ENCODE assay signal across 20 mouse cellular contexts in the genomic region with DNA sequence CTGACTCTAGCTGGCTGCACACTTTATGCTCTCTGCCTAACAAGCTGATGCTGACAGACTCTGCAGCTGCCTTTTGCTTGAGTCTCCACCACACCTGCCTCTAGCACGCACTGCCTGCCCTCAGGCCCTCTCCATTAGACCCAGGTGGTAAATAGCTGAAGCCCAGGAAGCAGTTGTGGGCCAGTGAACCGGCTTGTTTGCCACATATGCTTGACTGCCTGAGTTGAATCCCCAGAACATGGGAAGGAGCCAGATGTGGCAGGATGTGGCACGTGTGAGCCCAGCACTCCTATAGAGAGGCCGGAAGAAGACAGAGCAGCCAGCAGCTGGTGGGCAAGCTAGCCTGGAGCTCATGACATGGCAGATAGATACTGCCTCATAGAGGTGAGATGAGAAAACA. TPM values are rescaled to one million over a fixed set of nuclear protein-coding genes. Genes with fewer than 3 reads are reported as not detected.
DNase-seq lines count a peak whose midpoint lies in the region; ATAC-seq lines count a peak whose summit lies in the region.
"Had no signal": no experiment of that assay in that cellular context is flagged by ENCODE, and none has a peak within 500 bp of the region (broad histone marks: within the 10 kb centered on the region; RNA-seq: fewer than 3 reads in every experiment).

No protein-coding gene starts in this region.

- no peak overlapping the region for H3K4me3 ChIP-seq in heart, embryonic 16.5 days (ENCODE audit: low read length)
- no peak overlapping the region for H3K4me3 ChIP-seq in heart, embryonic 12.5 days
- no peak overlapping the region for H3K4me3 ChIP-seq in intestine, embryonic 16.5 days (ENCODE audit: low read length)
- H3K4me3 ChIP-seq: embryonic facial prominence, embryonic 10.5 days; layer of hippocampus, adult 2 months; liver, embryonic 15.5 days had no signal

- 0 out of 2 replicates have a peak, but pooled peaks cover 2% of the 10 kb centered on the region for H3K4me1 ChIP-seq in heart, embryonic 16.5 days (ENCODE audit: control insufficient read depth, insufficient read depth, low read length)
- no peaks in the 10 kb centered on the region; the same call in 1 of the 2 replicates for H3K4me1 ChIP-seq in heart, embryonic 12.5 days (replicated peaks)
- no peaks in the 10 kb centered on the region for H3K4me1 ChIP-seq in intestine, embryonic 16.5 days (ENCODE audit: control insufficient read depth, insufficient read depth, low read length)
- H3K4me1 ChIP-seq: embryonic facial prominence, embryonic 10.5 days had no signal

- whole genome bisulfite sequencing in heart, embryonic 16.5 days, result 82% methylated on average over 4 of the region's 4 CpGs
- 82% methylated on average over 4 of the region's 4 CpGs for WGBS in heart, embryonic 12.5 days
- WGBS in intestine, embryonic 16.5 days, result 83% methylated on average over 4 of the region's 4 CpGs

- ATAC-seq in heart, embryonic 16.5 days (replicated peaks; ENCODE audit: extremely low read depth, insufficient read depth, low FRiP score), result peak; percentile 53
- no peak for ATAC-seq in heart, embryonic 12.5 days (ENCODE audit: insufficient number of reproducible peaks, low FRiP score)
- ATAC-seq in intestine, embryonic 16.5 days, result no peak
- ATAC-seq: forebrain, embryonic 16.5 days; intestine, postnatal 0 days had no signal

- DNase-seq in kidney, postnatal 4 days, result peak; percentile 19 to 34
- no peak for DNase-seq in kidney, adult 18-20 months
- DNase-seq in A20 (ENCODE audit: low read depth, low spot score), result peak; percentile 36
- peak; percentile 44 to 61 for DNase-seq in thymus, adult 18-20 months
- no peak for DNase-seq in lung, postnatal 14 days
- DNase-seq: adrenal gland, postnatal 25 days; cerebellum, adult 18-20 months; heart, adult 11 months; left cerebral cortex, postnatal 4 days; lung, postnatal 36 days; right cerebral cortex, postnatal 25 days had no signal

- no peak overlapping the region for H3K27ac ChIP-seq in heart, embryonic 16.5 days (ENCODE audit: low read length)
- H3K27ac ChIP-seq in heart, embryonic 12.5 days (ENCODE audit: poor library complexity, severe bottlenecking), result no peak overlapping the region
- no peak overlapping the region for H3K27ac ChIP-seq in intestine, embryonic 16.5 days (ENCODE audit: low read length)
- H3K27ac ChIP-seq: embryonic facial prominence, embryonic 10.5 days; layer of hippocampus, adult 2 months; liver, embryonic 15.5 days had no signal

- H3K36me3 ChIP-seq in heart, embryonic 16.5 days (ENCODE audit: control insufficient read depth, insufficient read depth), result no peaks in the 10 kb centered on the region
- H3K36me3 ChIP-seq in heart, embryonic 12.5 days, result no peaks in the 10 kb centered on the region; the same call in 1 of the 2 replicates
- no peaks in the 10 kb centered on the region for H3K36me3 ChIP-seq in intestine, embryonic 16.5 days (ENCODE audit: control insufficient read depth, insufficient read depth, low read length)
- H3K36me3 ChIP-seq: liver, embryonic 15.5 days had no signal

- peaks cover 3% of the 10 kb centered on the region; the same call in 1 of the 2 replicates for H3K9me3 ChIP-seq in heart, embryonic 16.5 days (replicated peaks; ENCODE audit: control insufficient read depth, low read length)
- 0 out of 2 replicates have a peak, but pooled peaks cover 6% of the 10 kb centered on the region for H3K9me3 ChIP-seq in heart, embryonic 12.5 days (replicated peaks)
- peaks cover 5% of the 10 kb centered on the region; the same call in 1 of the 2 replicates for H3K9me3 ChIP-seq in intestine, embryonic 16.5 days (ENCODE audit: control insufficient read depth, low read length)
- H3K9me3 ChIP-seq: liver, embryonic 15.5 days had no signal

- no peak overlapping the region for H3K4me2 ChIP-seq in heart, embryonic 16.5 days (ENCODE audit: low read depth, low read length)
- H3K4me2 ChIP-seq in heart, embryonic 12.5 days, result no peak overlapping the region
- no peak overlapping the region for H3K4me2 ChIP-seq in intestine, embryonic 16.5 days (ENCODE audit: low read depth, low read length)
- H3K4me2 ChIP-seq: liver, embryonic 15.5 days; midbrain, embryonic 11.5 days had no signal

- H3K9ac ChIP-seq in heart, embryonic 16.5 days (ENCODE audit: low read length), result no peak overlapping the region
- no peak overlapping the region for H3K9ac ChIP-seq in heart, embryonic 12.5 days
- no peak overlapping the region for H3K9ac ChIP-seq in intestine, embryonic 16.5 days (ENCODE audit: low read depth, low read length)
- H3K9ac ChIP-seq: liver, embryonic 15.5 days had no signal

- H3K27me3 ChIP-seq in heart, embryonic 16.5 days (ENCODE audit: control insufficient read depth, insufficient read depth, low read length), result no peaks in the 10 kb centered on the region
- no peaks in the 10 kb centered on the region for H3K27me3 ChIP-seq in heart, embryonic 12.5 days (replicated peaks)
- H3K27me3 ChIP-seq in intestine, embryonic 16.5 days (replicated peaks; ENCODE audit: control insufficient read depth, insufficient read depth, low read length), result no peaks in the 10 kb centered on the region
- H3K27me3 ChIP-seq: liver, embryonic 15.5 days had no signal

RNA-seq across cellular contexts. Expression of a gene that starts 55.4 kb away (rescaled TPM):
- 3.6 and 6.9 TPM in 2 replicates for polyA plus RNA-seq in heart, embryonic 16.5 days (2015; fragmentation: Nextera tagmentation; extraction: Ambion mirVana)
- 11.1 and 11.2 TPM in 2 replicates for polyA plus RNA-seq in heart, embryonic 12.5 days (2016; fragmentation: Nextera tagmentation; extraction: Ambion mirVana)
- polyA plus RNA-seq in intestine, embryonic 16.5 days (2015; fragmentation: Nextera tagmentation; extraction: Ambion mirVana), result 5.1 and 6.0 TPM in 2 replicates

Comparison
In these comparisons a context has a peak if more than half of its experiments do, and no peak if none do; other contexts are left out.
1. DNase-seq: peak in kidney, postnatal 4 days (2 of 2), A20 (single experiment) and thymus, adult 18-20 months (2 of 2); none in kidney, adult 18-20 months (single experiment) and lung, postnatal 14 days (single experiment).